Mouse (Mus musculus): ENCODE data around the gene Zfp839.

DNA sequence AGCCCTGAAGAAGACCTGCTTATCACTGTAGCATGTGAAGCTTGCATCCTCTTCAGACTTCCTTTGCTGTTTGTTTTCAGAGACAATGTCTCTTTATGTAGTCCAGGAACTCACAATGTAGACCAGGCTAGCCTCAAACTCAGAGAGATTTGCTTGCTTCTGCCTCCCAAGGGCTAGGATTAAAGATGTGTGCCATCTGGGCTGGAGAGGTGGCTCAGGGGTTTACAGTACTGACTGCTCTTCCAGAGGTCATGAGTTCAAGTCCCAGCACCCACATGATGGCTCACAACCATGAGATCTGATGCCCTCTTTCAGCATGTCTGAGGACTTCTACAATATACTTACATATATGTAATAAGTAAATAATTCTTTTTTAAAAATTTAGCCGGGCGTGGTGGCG, 14.9 kb upstream of the Zfp839 start:
- no peak for TF ChIP-seq POLR2A (IDR thresholded peaks at IDR 0.05; ENCODE audit: low read depth, low read length)
- no peak for TF ChIP-seq CTCF (IDR thresholded peaks at IDR 0.05; ENCODE audit: borderline replicate concordance, insufficient read depth, low read length)
